In genomic region chr10:13270270-13270669, GRCm38 (mm10) we compare ENCODE assay signal across 20 mouse cellular contexts.
DNase-seq lines count a peak whose midpoint lies in the region; ATAC-seq and TF ChIP-seq lines count a peak whose summit lies in the region.
"Had no signal": no experiment of that assay in that cellular context is flagged by ENCODE, and none has a peak within 500 bp of the region (broad histone marks: within the 10 kb centered on the region; RNA-seq: fewer than 3 reads in every experiment).

No protein-coding gene starts in this region.

- no peaks in the 10 kb centered on the region for H3K36me3 ChIP-seq in liver, adult 2 months (ENCODE audit: control insufficient read depth, insufficient read depth, low read length)
- H3K36me3 ChIP-seq in liver, embryonic 12.5 days = no peaks in the 10 kb centered on the region
- 0 out of 2 replicates have a peak, but pooled peaks cover 4% of the 10 kb centered on the region for H3K36me3 ChIP-seq in limb, embryonic 15.5 days
- H3K36me3 ChIP-seq: embryonic facial prominence, embryonic 10.5 days; G1E; hindbrain, embryonic 13.5 days had no signal

- no peak for TF ChIP-seq CTCF in liver, adult 2 months (IDR thresholded peaks at IDR 0.05; ENCODE audit: low read depth, low read length)

- no peaks in the 10 kb centered on the region for H3K79me2 ChIP-seq in liver, adult 2 months (ENCODE audit: control insufficient read depth, insufficient read depth, low read length)

- peaks cover 2% of the 10 kb centered on the region; the same call in 1 of the 2 replicates for H3K4me1 ChIP-seq in liver, adult 2 months (ENCODE audit: control insufficient read depth, insufficient read depth, low read length)
- no peaks in the 10 kb centered on the region for H3K4me1 ChIP-seq in liver, embryonic 12.5 days
- no peaks in the 10 kb centered on the region for H3K4me1 ChIP-seq in limb, embryonic 15.5 days
- H3K4me1 ChIP-seq: embryonic facial prominence, embryonic 10.5 days; hindbrain, embryonic 13.5 days had no signal

- H3K27me3 ChIP-seq in liver, adult 2 months (ENCODE audit: control insufficient read depth, insufficient read depth, low read length) = no peaks in the 10 kb centered on the region
- H3K27me3 ChIP-seq in liver, embryonic 12.5 days (replicated peaks) = no peaks in the 10 kb centered on the region
- H3K27me3 ChIP-seq in limb, embryonic 15.5 days = no peaks in the 10 kb centered on the region
- H3K27me3 ChIP-seq: hindbrain, embryonic 13.5 days had no signal

- H3K4me3 ChIP-seq in liver, adult 2 months (ENCODE audit: insufficient read depth, low read depth, low read length) = no peak overlapping the region
- H3K4me3 ChIP-seq in liver, embryonic 12.5 days = no peak overlapping the region
- H3K4me3 ChIP-seq in limb, embryonic 15.5 days = no peak overlapping the region
- H3K4me3 ChIP-seq: embryonic facial prominence, embryonic 10.5 days; gastrocnemius, adult 2 months; hindbrain, embryonic 13.5 days had no signal

- no peak overlapping the region for H3K9ac ChIP-seq in liver, adult 2 months (ENCODE audit: low read depth, low read length)
- no peak overlapping the region for H3K9ac ChIP-seq in liver, embryonic 12.5 days
- no peak overlapping the region for H3K9ac ChIP-seq in limb, embryonic 15.5 days
- H3K9ac ChIP-seq: hindbrain, embryonic 13.5 days had no signal

- no peak overlapping the region for H3K4me2 ChIP-seq in liver, embryonic 12.5 days
- no peak overlapping the region for H3K4me2 ChIP-seq in limb, embryonic 15.5 days
- H3K4me2 ChIP-seq: hindbrain, embryonic 13.5 days had no signal

- H3K27ac ChIP-seq in liver, adult 2 months (replicated peaks; ENCODE audit: insufficient read depth, low read depth, low read length) = no peak overlapping the region
- no peak overlapping the region for H3K27ac ChIP-seq in liver, embryonic 12.5 days
- H3K27ac ChIP-seq in limb, embryonic 15.5 days = peak overlapping the region; percentile 73
- H3K27ac ChIP-seq: embryonic facial prominence, embryonic 10.5 days; gastrocnemius, adult 2 months; hindbrain, embryonic 13.5 days had no signal

- TF ChIP-seq POLR2A in liver, adult 2 months (IDR thresholded peaks at IDR 0.05; ENCODE audit: extremely low read depth, insufficient read depth, low read length) = no peak

- WGBS in liver, adult 2 months = 26% methylated on average over 7 of the region's 7 CpGs
- WGBS in liver, embryonic 12.5 days (ENCODE audit: insufficient replicate concordance) = 73% methylated on average over 7 of the region's 7 CpGs
- WGBS in limb, embryonic 15.5 days = 85% methylated on average over 7 of the region's 7 CpGs

- peak; percentile 29 for DNase-seq in liver, adult 2 months (ENCODE audit: extremely low read depth, low read depth, low spot score)
- peak; percentile 8 for DNase-seq in 3T3-L1 (ENCODE audit: low read depth, low spot score)
- peak; percentile 48 for DNase-seq in NIH3T3 (ENCODE audit: low read depth)
- no peak for DNase-seq in gastrocnemius, postnatal 4 days (ENCODE audit: low spot score in 2 of 2)
- DNase-seq in urinary bladder, postnatal 4 days (ENCODE audit: low spot score in 2 of 2) = no peak
- DNase-seq: adrenal gland, postnatal 36 days; B cell, adult 2 months; cerebellum, adult 2 months; cerebellum, postnatal 10 days; gastrocnemius, adult 2 months; gastrocnemius, postnatal 25 days; heart, postnatal 10 days had no signal

- ATAC-seq in liver, embryonic 12.5 days = no peak
- ATAC-seq in limb, embryonic 15.5 days (ENCODE audit: insufficient number of reproducible peaks, low FRiP score, low TSS enrichment, low read depth) = no peak
- ATAC-seq: activated CD4-positive, CD25-positive, alpha-beta regulatory T cell, adult 4 months; CD4-positive, CD25-positive, alpha-beta regulatory T cell, adult 4 months; forebrain, embryonic 14.5 days had no signal

- no peaks in the 10 kb centered on the region for H3K9me3 ChIP-seq in liver, embryonic 12.5 days (replicated peaks)
- no peaks in the 10 kb centered on the region for H3K9me3 ChIP-seq in limb, embryonic 15.5 days
- H3K9me3 ChIP-seq: embryonic facial prominence, embryonic 10.5 days; G1E; hindbrain, embryonic 13.5 days had no signal

Comparison
In these comparisons a context has a peak if more than half of its experiments do, and no peak if none do; other contexts are left out.
1. DNase-seq: peak in liver, adult 2 months (single experiment), 3T3-L1 (single experiment) and NIH3T3 (single experiment); none in gastrocnemius, postnatal 4 days (0 of 2) and urinary bladder, postnatal 4 days (0 of 2).